In the genomic region with DNA sequence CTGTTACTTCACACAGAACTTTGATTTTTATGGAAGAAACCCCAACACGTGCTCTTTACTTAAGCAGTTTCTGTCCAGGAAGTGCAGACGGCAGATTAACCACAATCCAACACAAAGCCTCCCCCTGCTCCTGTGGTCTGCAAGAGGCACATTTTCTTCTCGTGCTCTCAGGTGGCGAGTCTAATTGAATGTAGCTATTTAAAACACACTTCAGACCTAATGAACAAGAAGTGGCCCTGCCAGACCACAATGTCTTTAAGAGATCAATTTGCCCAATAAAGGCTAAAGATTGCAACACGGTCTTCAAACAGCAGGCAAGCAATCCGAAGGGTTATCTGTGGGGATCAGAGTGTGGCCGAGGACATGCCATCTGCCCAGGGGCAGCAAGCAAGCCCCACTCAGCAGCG, we compare ENCODE assay signal across 11 mouse cellular contexts. TPM values are rescaled to one million over a fixed set of nuclear protein-coding genes. Genes with fewer than 3 reads are reported as not detected.
DNase-seq lines count a peak whose midpoint lies in the region; ATAC-seq and TF ChIP-seq lines count a peak whose summit lies in the region.
"Had no signal": no experiment of that assay in that cellular context is flagged by ENCODE, and none has a peak within 500 bp of the region (broad histone marks: within the 10 kb centered on the region; RNA-seq: fewer than 3 reads in every experiment).

No protein-coding gene starts in this region.

- H3K4me1 ChIP-seq in heart, embryonic 15.5 days (replicated peaks): peaks cover 56% of the 10 kb centered on the region
- H3K4me1 ChIP-seq in thymus, adult 2 months (replicated peaks; ENCODE audit: control insufficient read depth, insufficient read depth, low read length): peaks cover 57% of the 10 kb centered on the region
- peaks cover 10% of the 10 kb centered on the region; the same call in 1 of the 2 replicates for H3K4me1 ChIP-seq in intestine, postnatal 0 days (replicated peaks; ENCODE audit: control insufficient read depth, insufficient read depth, low read length)

- no peak for ATAC-seq in heart, embryonic 15.5 days (replicated peaks; ENCODE audit: insufficient number of reproducible peaks, insufficient read depth, low FRiP score, low read depth)
- ATAC-seq in intestine, postnatal 0 days: no peak
- ATAC-seq: midbrain, embryonic 15.5 days had no signal

- no peak overlapping the region for H3K9ac ChIP-seq in heart, embryonic 15.5 days
- H3K9ac ChIP-seq in intestine, postnatal 0 days (ENCODE audit: low read depth, low read length): no peak overlapping the region
- H3K9ac ChIP-seq: midbrain, embryonic 15.5 days had no signal

- no peak for TF ChIP-seq POLR2A in thymus, adult 2 months (IDR thresholded peaks at IDR 0.05; ENCODE audit: control insufficient read depth, extremely low read depth, insufficient read depth, low read length, poor library complexity)

- TF ChIP-seq CTCF in thymus, adult 2 months (IDR thresholded peaks at IDR 0.05; ENCODE audit: borderline replicate concordance, control insufficient read depth, extremely low read depth, insufficient read depth, low read length, poor library complexity): no peak
- TF ChIP-seq CTCF in intestine, postnatal 0 days (IDR thresholded peaks at IDR 0.05; ENCODE audit: low read depth): no peak

- DNase-seq in heart, postnatal 14 days: no peak
- no peak for DNase-seq in thymus, adult 2 months
- DNase-seq in thymus, postnatal 10 days (ENCODE audit: low spot score in 2 of 2): no peak
- DNase-seq in urinary bladder, postnatal 4 days (ENCODE audit: low spot score in 2 of 2): no peak
- DNase-seq in cerebellum, postnatal 14 days: no peak
- DNase-seq in adrenal gland, postnatal 36 days: no peak
- DNase-seq: right cerebral cortex, postnatal 25 days had no signal

- intact Hi-C loops in heart, postnatal 14 days (cut with DNase I): no loop called here

- no peaks in the 10 kb centered on the region for H3K9me3 ChIP-seq in heart, embryonic 15.5 days (replicated peaks)
- H3K9me3 ChIP-seq in intestine, postnatal 0 days (ENCODE audit: control insufficient read depth): no peaks in the 10 kb centered on the region
- H3K9me3 ChIP-seq: midbrain, embryonic 15.5 days had no signal

- WGBS in heart, embryonic 15.5 days: 35% methylated on average over 8 of the region's 8 CpGs
- 4% methylated on average over 8 of the region's 8 CpGs for WGBS in thymus, adult 2 months
- 26% methylated on average over 8 of the region's 8 CpGs for WGBS in intestine, postnatal 0 days

- H3K36me3 ChIP-seq in heart, embryonic 15.5 days: no peaks in the 10 kb centered on the region
- no peaks in the 10 kb centered on the region for H3K36me3 ChIP-seq in thymus, adult 2 months (ENCODE audit: control insufficient read depth, insufficient read depth, low read length)
- H3K36me3 ChIP-seq in intestine, postnatal 0 days (ENCODE audit: control insufficient read depth, insufficient read depth): no peaks in the 10 kb centered on the region
- H3K36me3 ChIP-seq: midbrain, embryonic 15.5 days had no signal

- no peak overlapping the region for H3K4me3 ChIP-seq in heart, embryonic 15.5 days
- H3K4me3 ChIP-seq in thymus, adult 2 months (ENCODE audit: control insufficient read depth, insufficient read depth, low read length): no peak overlapping the region
- no peak overlapping the region for H3K4me3 ChIP-seq in intestine, postnatal 0 days (ENCODE audit: low read depth, low read length)
- H3K4me3 ChIP-seq: erythroblast, embryonic 14.5 days; midbrain, embryonic 15.5 days had no signal

- no peak overlapping the region for H3K4me2 ChIP-seq in heart, embryonic 15.5 days
- H3K4me2 ChIP-seq in intestine, postnatal 0 days (replicated peaks; ENCODE audit: low read depth): no peak overlapping the region
- H3K4me2 ChIP-seq: midbrain, embryonic 15.5 days had no signal

- H3K27me3 ChIP-seq in heart, embryonic 15.5 days: no peaks in the 10 kb centered on the region
- no peaks in the 10 kb centered on the region for H3K27me3 ChIP-seq in thymus, adult 2 months (ENCODE audit: control insufficient read depth, insufficient read depth, low read length)
- no peaks in the 10 kb centered on the region for H3K27me3 ChIP-seq in intestine, postnatal 0 days (replicated peaks; ENCODE audit: control insufficient read depth, insufficient read depth, low read length)
- H3K27me3 ChIP-seq: midbrain, embryonic 15.5 days had no signal

- H3K27ac ChIP-seq in heart, embryonic 15.5 days: 0 out of 2 replicates have a peak overlapping the region, but pooled peaks have one; percentile 22
- H3K27ac ChIP-seq in thymus, adult 2 months (ENCODE audit: control insufficient read depth, insufficient read depth, low read length): peak overlapping the region; percentile 44; the same call in 1 of the 2 replicates
- H3K27ac ChIP-seq in intestine, postnatal 0 days (ENCODE audit: low read depth, low read length): peak overlapping the region; percentile 31; the same call in 1 of the 2 replicates
- H3K27ac ChIP-seq: midbrain, embryonic 15.5 days had no signal

RNA-seq across cellular contexts. Expression of a gene that starts 59.0 kb away (rescaled TPM):
- polyA plus RNA-seq in heart, embryonic 15.5 days (2015; fragmentation: Nextera tagmentation; extraction: Ambion mirVana): 6.1 and 9.1 TPM in 2 replicates
- 10 to 100 TPM in 1 of 2 experiments, 1 to 10 TPM in 1; 9.0 to 10.3 TPM for total RNA-seq in heart, postnatal 14 days (2021)
- 55.0 and 61.2 TPM in 2 replicates for polyA plus RNA-seq in thymus, adult 2 months (2012; rRNA removed)
- polyA plus RNA-seq in intestine, postnatal 0 days (2015; fragmentation: Nextera tagmentation; extraction: Ambion mirVana): 12.0 and 12.8 TPM in 2 replicates
- 10 to 100 TPM; 30.1 to 36.7 TPM for total RNA-seq in adrenal gland, postnatal 36 days (2021)

RNA-seq across cellular contexts. Expression of a gene that starts 59.2 kb away (rescaled TPM):
- 0.16 and 0.30 TPM in 2 replicates for polyA plus RNA-seq in heart, embryonic 15.5 days (2015; fragmentation: Nextera tagmentation; extraction: Ambion mirVana)
- under 1 TPM in 1 of 2 experiments, not detected in 1; 0.34 TPM for total RNA-seq in heart, postnatal 14 days (2021)
- polyA plus RNA-seq in thymus, adult 2 months (2012; rRNA removed): 2.0 and 2.8 TPM in 2 replicates
- polyA plus RNA-seq in intestine, postnatal 0 days (2015; fragmentation: Nextera tagmentation; extraction: Ambion mirVana): 0.27 and 0.47 TPM in 2 replicates
- under 1 TPM; 0.43 to 0.76 TPM for total RNA-seq in adrenal gland, postnatal 36 days (2021)
- polyA plus RNA-seq: erythroblast, embryonic 14.5 days had no signal
